Mouse (Mus musculus) liver, embryonic 13.5 days (tissue): ENCODE data around the gene Tcl1b5. TPM values are rescaled to one million over a fixed set of nuclear protein-coding genes. Genes with fewer than 3 reads are reported as not detected.

Source experiments
- ATAC-seq: fragments of 200-750 bp; cut with Nextera tagmentation; 2 replicates; pipeline ENCODE4 v1.8.0; 2017; ENCODE audit warnings: low read depth, mild to moderate bottlenecking, moderate number of reproducible peaks, moderate library complexity
- DNase-seq: peaks from one replicate; pipeline ENCODE4 v3.0.0; 2022
- H3K27ac ChIP-seq: fragments of 300-500 bp; sonication (generic); 2 replicates; pipeline ENCODE4 v1.5.1; 2015; ENCODE audit warnings: moderate library complexity, mild to moderate bottlenecking, inconsistent platforms
- H3K27me3 ChIP-seq: fragments of 300-500 bp; sonication (generic); 2 replicates; pipeline ENCODE4 v1.6.1; 2015; ENCODE audit warnings: mild to moderate bottlenecking, inconsistent platforms
- H3K36me3 ChIP-seq: fragments of 300-500 bp; sonication (generic); 2 replicates; pipeline ENCODE4 v1.6.1; 2015; ENCODE audit warnings: mild to moderate bottlenecking, inconsistent platforms
- H3K4me1 ChIP-seq: fragments of 300-500 bp; sonication (generic); replicated peaks from 2 replicates; pipeline ENCODE4 v1.6.1; 2015; ENCODE audit warnings: inconsistent platforms
- H3K4me2 ChIP-seq: fragments of 300-500 bp; sonication (generic); 2 replicates; pipeline ENCODE4 v1.6.1; 2015; ENCODE audit warnings: inconsistent platforms, mild to moderate bottlenecking, moderate library complexity
- H3K4me3 ChIP-seq: fragments of 300-500 bp; sonication (generic); replicated peaks from 2 replicates; pipeline ENCODE4 v1.5.1; 2015; ENCODE audit warnings: mild to moderate bottlenecking, inconsistent platforms
- H3K9ac ChIP-seq: fragments of 300-500 bp; sonication (generic); 2 replicates; pipeline ENCODE4 v1.6.1; 2015; ENCODE audit warnings: mild to moderate bottlenecking, inconsistent platforms
- H3K9me3 ChIP-seq: fragments of 300-500 bp; sonication (generic); replicated peaks from 2 replicates; pipeline ENCODE4 v1.6.1; 2016; ENCODE audit warnings: inconsistent platforms
- WGBS: fragments of 180-500 bp; shearing (Covaris S2); methylation state at CpG from one replicate; pipeline ENCODE4 v1.1.7; 2015; ENCODE audit not compliant: insufficient replicate concordance; 5-methylcytosine and 5-hydroxymethylcytosine counted together
- polyA plus RNA-seq: library from polyadenylated mRNA; unstranded; fragments of >200 nt; fragmentation: Nextera tagmentation; extraction: Ambion mirVana; gene quantifications from 2 replicates; pipeline ENCODE4 v1.2.1, GENCODE M21; 2015

Gene Tcl1b5
- polyA plus RNA-seq, 1 experiment from 2014 or later: not detected

GRCm38 (mm10) chr12:105209231-105209630, 33.1 kb downstream of the Tcl1b5 start:
- Histone ChIP-seq H3K4me3 (no peak overlapping the region), H3K27me3 (no peaks in the 10 kb centered on the region), H3K4me1 (no peaks in the 10 kb centered on the region), H3K27ac (no peak overlapping the region), H3K36me3 (no peaks in the 10 kb centered on the region), H3K4me2 (no peak overlapping the region), H3K9ac (no peak overlapping the region), H3K9me3 (no peaks in the 10 kb centered on the region)
- WGBS: 77% methylated on average over 7 of the region's 7 CpGs
- no peak for ATAC-seq
- DNase-seq: no peak

GRCm38 (mm10) chr12:105217101-105217760, 41.1 kb downstream of the Tcl1b5 start:
- no peaks in the 10 kb centered on the region for H3K9me3 ChIP-seq
- H3K36me3 ChIP-seq: no peaks in the 10 kb centered on the region
- no peaks in the 10 kb centered on the region for H3K4me1 ChIP-seq
- no peak overlapping the region for H3K4me2 ChIP-seq
- no peak for DNase-seq
- 63% methylated on average over 7 of the region's 7 CpGs for WGBS
- no peak overlapping the region for H3K4me3 ChIP-seq
- ATAC-seq: no peak
- H3K27me3 ChIP-seq: no peaks in the 10 kb centered on the region
- no peak overlapping the region for H3K9ac ChIP-seq
- no peak overlapping the region for H3K27ac ChIP-seq

- WGBS: 71% methylated on average over 22 of the region's 22 CpGs
- no peaks in the 10 kb centered on the region for H3K4me1 ChIP-seq
- H3K4me3 ChIP-seq: no peak within 1 kb of the TSS
- no peaks in the 10 kb centered on the region for H3K27me3 ChIP-seq
- H3K9ac ChIP-seq: no peak within 1 kb of the TSS
- no peak within 1 kb of the TSS for H3K27ac ChIP-seq
- no peak for DNase-seq
- no peak for ATAC-seq
- no peak within 1 kb of the TSS for H3K4me2 ChIP-seq
- peaks cover 3% of the 10 kb centered on the region; the same call in 1 of the 2 replicates for H3K9me3 ChIP-seq
- H3K36me3 ChIP-seq: no peaks in the 10 kb centered on the region
These were observed 46.6 kb downstream of the Tcl1b5 start, which contains the start of gene Tcl1 for GRCm38 (mm10) chr12:105222601-105223319. Gene Tcl1, minus strand, starts transcription at chr12:105222793.

- H3K9me3 ChIP-seq: peaks cover 3% of the 10 kb centered on the region; the same call in 1 of the 2 replicates
- no peak for ATAC-seq
- DNase-seq: no peak
- 52% methylated on average over 16 of the region's 16 CpGs for WGBS
- no peaks in the 10 kb centered on the region for H3K4me1 ChIP-seq
- no peaks in the 10 kb centered on the region for H3K36me3 ChIP-seq
- H3K4me3 ChIP-seq: no peak overlapping the region
- H3K27ac ChIP-seq: no peak overlapping the region
- no peaks in the 10 kb centered on the region for H3K27me3 ChIP-seq
- H3K4me2 ChIP-seq: no peak overlapping the region
- no peak overlapping the region for H3K9ac ChIP-seq
These were observed 48.6 kb downstream of the Tcl1b5 start for GRCm38 (mm10) chr12:105224621-105225320.

Other genes starting within 250 kb of the Tcl1b5 start
- 2.0 TPM in 2 replicates for gene Syne3, start 166.5 kb upstream of the Tcl1b5 start, polyA plus RNA-seq
- gene Glrx5, start 143.7 kb upstream of the Tcl1b5 start, polyA plus RNA-seq: 591 and 653 TPM in 2 replicates
- not detected in 2 replicates for gene Tcl1b2, start 30.3 kb upstream of the Tcl1b5 start, polyA plus RNA-seq
- not detected in 2 replicates for gene Tcl1b1, start 16.7 kb upstream of the Tcl1b5 start, polyA plus RNA-seq
- gene Tcl1b3, start 14.7 kb downstream of the Tcl1b5 start, polyA plus RNA-seq: not detected in 2 replicates
- not detected in 2 replicates for gene Tcl1b4, start 25.6 kb downstream of the Tcl1b5 start, polyA plus RNA-seq
- not detected in 2 replicates for gene Tcl1, start 46.4 kb downstream of the Tcl1b5 start, polyA plus RNA-seq
- gene Tunar, start 157.5 kb downstream of the Tcl1b5 start, polyA plus RNA-seq: 0.05 TPM in 1 of 2 replicates, not detected in the other